Mouse (Mus musculus): ENCODE data around the gene Mecom. TPM values are rescaled to one million over a fixed set of nuclear protein-coding genes. Genes with fewer than 3 reads are reported as not detected.
"Not testable (repeated sequence)": the region's sequence is repeated elsewhere in the genome, so short reads cannot be mapped to it uniquely, and the experiment has no call there.

Mecom gene
- total RNA-seq, 2 experiments from 2014 or later, result 4.9 to 7.0 TPM

- intact Hi-C loops (cut with DNase I), result no loop called here
- DNase-seq, result no peak
Observed at GRCm38 (mm10) chr3:30276099-30276498, 271.7 kb downstream of the Mecom start.

GRCm38 (mm10) chr3:30269253-30269652, 278.6 kb downstream of the Mecom start:
- intact Hi-C loops (cut with DNase I), result no loop called here
- no peak for DNase-seq

- DNase-seq, result no peak
- intact Hi-C loops (cut with DNase I), result no loop called here
Observed at GRCm38 (mm10) chr3:30260945-30261344, 286.9 kb downstream of the Mecom start.

- intact Hi-C loops (cut with DNase I), result no loop called here
- no peak for DNase-seq
Observed at GRCm38 (mm10) chr3:30258421-30258820, 289.4 kb downstream of the Mecom start.

- intact Hi-C loops (cut with DNase I), result no loop called here
- no peak for DNase-seq
Observed at GRCm38 (mm10) chr3:30257776-30258175, 290.0 kb downstream of the Mecom start.

GRCm38 (mm10) chr3:30256896-30257295, 290.9 kb downstream of the Mecom start:
- intact Hi-C loops (cut with DNase I), result no loop called here
- DNase-seq, result no peak

- DNase-seq, result no peak
- intact Hi-C loops (cut with DNase I), result no loop called here
Observed at GRCm38 (mm10) chr3:30255828-30256227, 292.0 kb downstream of the Mecom start.

- intact Hi-C loops (cut with DNase I), result no loop called here
- DNase-seq, result no peak
Observed at GRCm38 (mm10) chr3:30254451-30254850, 293.4 kb downstream of the Mecom start.

- intact Hi-C loops (cut with DNase I), result no loop called here
- no peak for DNase-seq
Observed at GRCm38 (mm10) chr3:30253714-30254113, 294.1 kb downstream of the Mecom start.

- DNase-seq, result no peak
- intact Hi-C loops (cut with DNase I), result no loop called here
Observed at GRCm38 (mm10) chr3:30248656-30249384, 299.0 kb downstream of the Mecom start.

- intact Hi-C loops (cut with DNase I), result no loop called here
Observed at GRCm38 (mm10) chr3:30247256-30247655, 300.6 kb downstream of the Mecom start.

GRCm38 (mm10) chr3:30246431-30247041, 301.3 kb downstream of the Mecom start:
- DNase-seq, result no peak
- intact Hi-C loops (cut with DNase I), result no loop called here

More at GRCm38 (mm10) chr3:30247256-30247655, 300.6 kb downstream of the Mecom start:
- no peak for DNase-seq

- no peak for DNase-seq
- intact Hi-C loops (cut with DNase I), result no loop called here
Observed at GRCm38 (mm10) chr3:30245950-30246349, 301.9 kb downstream of the Mecom start.

- DNase-seq, result peak; percentile 21 to 29
- intact Hi-C loops (cut with DNase I), result no loop called here
Observed at GRCm38 (mm10) chr3:30244401-30244871, 303.4 kb downstream of the Mecom start.

GRCm38 (mm10) chr3:30243776-30244275, 304.0 kb downstream of the Mecom start:
- intact Hi-C loops (cut with DNase I), result no loop called here
- no peak for DNase-seq

GRCm38 (mm10) chr3:30239416-30239815, 308.4 kb downstream of the Mecom start:
- DNase-seq, result no peak
- intact Hi-C loops (cut with DNase I), result no loop called here

GRCm38 (mm10) chr3:30237493-30237892, 310.3 kb downstream of the Mecom start:
- intact Hi-C loops (cut with DNase I), result no loop called here
- no peak for DNase-seq

GRCm38 (mm10) chr3:30234018-30234417, 313.8 kb downstream of the Mecom start:
- no peak for DNase-seq
- intact Hi-C loops (cut with DNase I), result no loop called here

- DNase-seq, result no peak
- intact Hi-C loops (cut with DNase I), result no loop called here
Observed at GRCm38 (mm10) chr3:30227964-30228670, 319.7 kb downstream of the Mecom start.

- no peak for DNase-seq
- intact Hi-C loops (cut with DNase I), result no loop called here
Observed at GRCm38 (mm10) chr3:30226928-30227370, 320.9 kb downstream of the Mecom start.

GRCm38 (mm10) chr3:30225200-30225599, 322.6 kb downstream of the Mecom start:
- intact Hi-C loops (cut with DNase I); DNase-seq: not testable (repeated sequence)
